Mouse (Mus musculus): ENCODE results near the gene Gm11444.

DNA sequence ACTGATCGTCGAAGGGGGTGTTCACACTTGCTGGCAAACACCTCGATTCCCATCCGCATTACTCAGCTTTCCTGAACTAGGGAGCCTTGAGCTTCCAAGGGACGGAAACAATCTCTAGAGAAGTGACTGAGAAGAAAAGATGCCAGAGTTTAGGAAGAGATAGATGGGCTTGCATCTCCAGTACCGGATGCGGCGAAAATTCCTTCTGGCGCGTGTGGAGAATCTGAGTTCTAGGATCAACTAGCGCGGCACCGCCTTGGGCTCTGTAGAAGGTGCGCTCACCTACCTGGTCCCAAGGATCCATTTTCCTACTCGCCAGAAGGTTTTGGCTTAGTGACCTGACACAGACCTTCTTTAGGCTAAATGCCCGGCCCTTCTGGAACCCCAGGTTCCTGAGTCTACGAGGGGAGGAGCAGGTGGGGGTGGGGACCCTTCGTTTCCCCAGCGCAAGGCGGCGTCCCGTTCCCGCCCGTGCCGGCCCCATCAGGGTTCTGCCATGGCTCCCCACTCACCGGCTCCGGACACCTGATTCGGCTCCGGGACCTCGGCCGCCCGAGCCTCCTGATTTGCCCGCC is 18.4 kb downstream of the Gm11444 start:
- TF ChIP-seq GATA1 (IDR thresholded peaks at IDR 0.05; ENCODE audit: low read length) (no peak), TAL1 (IDR thresholded peaks at IDR 0.05; ENCODE audit: low read length) (no peak)

Measured in erythroblast, embryonic 14.5 days (primary cell).